Mouse (Mus musculus) ovary, adult 18-20 months (tissue): ENCODE measurements around the gene Mettl21c.
"Not testable (repeated sequence)": the region's sequence is repeated elsewhere in the genome, so short reads cannot be mapped to it uniquely, and the experiment has no call there.

ENCODE experiments used
- DNase-seq: peaks from one replicate; pipeline ENCODE4 v3.0.0; 2022; ENCODE audit warnings: low spot score, mixed read lengths

Mettl21c gene

DNA sequence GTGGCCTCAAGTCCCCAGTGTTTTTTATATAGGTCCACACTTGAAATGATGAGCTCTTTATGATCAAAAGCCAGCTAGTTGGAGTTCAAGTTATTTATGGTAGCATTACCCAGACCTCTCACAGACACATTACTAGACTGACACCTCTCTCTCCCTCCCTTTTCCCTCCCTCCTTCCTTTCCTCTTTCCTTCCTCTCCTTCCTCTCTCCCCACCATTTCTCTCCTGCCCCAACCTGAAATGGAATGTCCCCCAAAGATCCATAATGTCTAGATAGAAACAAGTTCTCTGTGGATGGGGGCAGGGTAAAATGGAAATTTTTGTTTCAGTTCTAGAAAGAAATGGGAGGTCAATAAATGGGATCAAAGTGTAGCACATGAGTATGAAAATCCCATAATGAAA, at the start of gene Mettl21c:
TSS of gene Mettl21c (minus strand) at position 101 of the 400 bp plus-strand sequence.
- DNase-seq: no peak

DNA sequence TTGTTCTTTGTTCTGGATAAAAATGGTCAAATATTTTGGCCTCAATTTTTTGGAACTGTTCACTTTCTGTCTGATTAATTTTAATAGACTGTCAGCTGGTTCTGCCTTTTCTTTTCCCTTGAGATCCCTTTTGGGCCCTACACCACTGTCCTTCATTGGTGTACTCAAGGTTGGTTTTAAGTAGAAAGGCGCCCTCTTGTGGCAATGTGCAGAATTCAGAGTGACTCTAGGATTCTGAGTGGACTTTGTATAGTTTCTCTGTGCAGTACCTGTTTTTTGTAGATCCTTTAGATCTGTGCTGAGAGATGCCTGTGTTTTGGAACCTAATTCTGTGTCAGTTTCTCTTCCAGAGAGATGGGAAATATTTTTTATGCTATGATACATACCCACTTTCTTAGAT, 44.8 kb upstream of the Mettl21c start:
- DNase-seq: peak; percentile 17

- no peak for DNase-seq
Observed at GRCm38 (mm10) chr1:44063439-44063838, 43.6 kb upstream of the Mettl21c start.

- DNase-seq: no peak
Observed at GRCm38 (mm10) chr1:44061836-44062235, 42.0 kb upstream of the Mettl21c start, which contains the start of gene Gm8251. Gene Gm8251, minus strand, starts transcription at chr1:44061936.

- no peak for DNase-seq
Observed at GRCm38 (mm10) chr1:44057805-44058204, 38.0 kb upstream of the Mettl21c start.

- DNase-seq: no peak
Observed at GRCm38 (mm10) chr1:44046556-44046955, 26.7 kb upstream of the Mettl21c start.

- not testable (repeated sequence) for DNase-seq
Observed at GRCm38 (mm10) chr1:44045689-44046088, 25.9 kb upstream of the Mettl21c start.

DNA sequence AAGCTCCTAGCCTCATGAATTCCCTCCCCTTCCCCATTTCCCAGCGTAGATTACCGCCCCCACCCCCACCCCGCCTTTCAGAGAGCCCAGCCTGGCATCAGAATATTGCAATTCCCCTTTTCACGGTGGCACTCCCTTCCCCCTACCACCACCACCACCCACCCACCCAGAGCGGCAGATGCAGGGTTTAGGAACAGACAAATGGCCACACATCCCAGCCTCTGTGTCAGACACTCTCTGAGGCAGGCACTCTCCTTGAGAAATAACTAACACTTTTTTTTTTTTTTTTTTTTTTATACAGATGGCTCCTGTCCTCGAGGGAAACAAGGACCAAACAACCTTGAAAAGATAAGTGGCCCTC, 22.7 kb upstream of the Mettl21c start:
- peak; percentile 6 for DNase-seq

- DNase-seq: peak; percentile 46
Observed at GRCm38 (mm10) chr1:44041797-44042554, 22.1 kb upstream of the Mettl21c start.

DNA sequence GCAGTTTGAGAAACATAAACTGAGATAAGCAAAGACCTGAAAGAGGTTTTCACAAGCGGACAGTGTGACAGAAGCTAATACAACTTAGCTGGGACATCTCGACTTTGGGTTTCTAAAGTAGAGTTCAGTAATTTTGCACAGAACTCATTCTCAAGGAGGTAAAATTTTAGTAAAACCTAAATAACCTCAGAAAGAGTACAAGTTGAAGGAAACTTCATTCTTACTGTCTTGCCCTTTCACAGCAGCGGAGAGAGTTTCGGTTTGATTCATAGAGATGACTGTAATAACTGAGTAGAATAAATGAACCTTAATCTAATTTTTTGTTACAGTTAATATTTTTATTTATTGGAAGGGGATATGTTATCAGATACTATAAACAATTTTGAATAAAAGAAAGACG, 13.1 kb upstream of the Mettl21c start:
- DNase-seq: no peak

- no peak for DNase-seq
Observed at GRCm38 (mm10) chr1:44032213-44032612, 12.4 kb upstream of the Mettl21c start.

- DNase-seq: no peak
Observed at GRCm38 (mm10) chr1:44027651-44028050, 7.8 kb upstream of the Mettl21c start.

GRCm38 (mm10) chr1:44022656-44023055, 2.8 kb upstream of the Mettl21c start:
- no peak for DNase-seq

- no peak for DNase-seq
Observed at GRCm38 (mm10) chr1:44015556-44015955, 4.3 kb downstream of the Mettl21c start.

DNA sequence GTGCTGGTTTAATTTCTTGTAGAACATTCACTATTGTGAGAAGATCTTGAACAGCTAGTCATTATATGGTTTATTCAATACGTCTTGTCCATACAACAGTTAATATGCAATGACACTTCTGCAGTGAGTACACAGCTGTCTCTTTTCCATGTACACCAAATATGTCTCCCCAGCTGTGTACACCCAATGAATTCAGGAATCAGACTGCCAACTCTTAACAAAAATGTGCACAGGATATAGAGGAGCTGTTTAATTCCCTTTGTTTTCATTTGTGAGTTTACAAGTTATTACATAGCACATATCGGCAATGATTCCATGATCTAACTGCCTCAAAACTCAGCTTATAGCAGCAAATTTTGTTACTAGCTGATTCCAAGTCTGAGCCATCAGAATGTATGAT, 15.3 kb downstream of the Mettl21c start:
- no peak for DNase-seq

DNA sequence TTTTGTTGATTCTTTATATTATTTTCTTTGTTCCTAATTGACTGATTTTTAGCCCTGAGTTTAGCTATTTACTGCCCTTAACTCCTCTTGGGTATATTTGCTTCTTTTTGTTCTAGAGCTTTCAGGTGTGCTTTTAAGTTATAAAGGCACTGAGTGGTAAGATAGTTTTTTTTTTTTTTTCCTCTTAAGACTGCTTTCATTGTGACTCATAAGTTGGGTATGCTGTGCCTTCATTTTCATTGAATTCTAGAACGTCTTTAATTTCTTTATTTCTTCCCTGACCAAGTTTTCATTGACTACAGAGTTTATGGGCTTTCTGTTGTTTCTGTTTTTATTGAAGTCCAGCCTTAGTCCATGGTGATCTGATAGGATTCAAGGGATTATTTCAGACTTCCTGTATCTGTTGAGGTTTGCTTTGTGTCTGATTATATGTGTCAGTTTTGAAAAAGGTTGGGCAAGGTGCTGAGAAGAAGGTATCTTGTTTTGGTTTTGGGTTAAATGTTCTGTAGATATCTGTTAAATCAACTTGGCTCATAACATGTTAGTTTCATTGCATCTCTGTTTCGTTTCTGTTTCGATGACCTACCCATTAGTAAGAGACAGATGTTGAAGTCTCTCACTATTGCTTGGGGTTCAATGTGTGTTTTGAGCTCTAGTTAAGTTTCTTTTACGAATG, 22.8 kb downstream of the Mettl21c start:
- DNase-seq: no peak

DNA sequence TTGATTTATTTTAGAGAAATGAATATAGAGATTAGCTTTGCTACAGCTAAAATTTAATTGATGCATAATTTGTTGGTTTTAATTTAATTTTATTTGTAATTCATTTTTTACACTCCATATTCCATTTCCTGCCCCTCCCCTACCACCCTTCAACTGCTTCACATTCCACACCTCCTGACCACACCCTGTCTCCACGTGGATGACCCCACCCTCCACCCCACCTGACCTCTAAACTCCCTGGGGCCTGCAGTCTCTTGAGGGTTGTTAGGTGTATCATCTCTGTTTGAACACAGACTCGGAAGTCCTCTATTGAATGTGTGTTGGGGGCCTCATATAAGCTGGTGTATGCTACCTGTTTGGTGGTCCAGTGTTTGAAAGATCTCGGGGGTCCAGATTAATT, 48.7 kb downstream of the Mettl21c start:
- no peak for DNase-seq

GRCm38 (mm10) chr1:43969361-43969760, 50.5 kb downstream of the Mettl21c start:
- no peak for DNase-seq

DNA sequence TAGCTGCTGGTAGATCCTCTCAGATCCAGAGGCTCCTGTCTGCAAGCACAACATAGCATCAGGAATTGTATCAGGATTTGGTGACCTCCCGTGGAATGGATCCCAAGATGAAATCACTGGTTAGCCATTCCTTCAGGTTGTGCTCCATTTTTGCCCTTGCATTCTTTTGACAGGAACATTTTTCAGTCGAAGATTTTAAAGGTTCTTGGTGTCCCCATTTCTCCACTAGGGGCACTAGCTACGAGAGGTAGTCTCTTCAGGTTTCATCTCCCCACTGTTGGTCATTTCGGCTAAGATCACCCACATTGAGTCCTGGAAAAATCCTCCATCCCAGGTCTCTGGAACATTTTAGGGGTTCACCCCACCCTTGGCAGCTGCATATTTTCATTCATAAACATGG, 53.1 kb downstream of the Mettl21c start:
- no peak for DNase-seq

- DNase-seq: no peak
Observed at GRCm38 (mm10) chr1:43964381-43964780, 55.5 kb downstream of the Mettl21c start.
